Mouse (Mus musculus) stomach, embryonic 16.5 days (tissue): ENCODE measurements around the gene Msl2. TPM values are rescaled to one million over a fixed set of nuclear protein-coding genes. Genes with fewer than 3 reads are reported as not detected.

Source experiments
- ATAC-seq: fragments of 200-750 bp; cut with Nextera tagmentation; 2 replicates; pipeline ENCODE4 v1.8.0; 2017; ENCODE audit warnings: moderate number of reproducible peaks, moderate TSS enrichment; ENCODE audit not compliant: insufficient read depth, low FRiP score
- H3K27ac ChIP-seq: fragments of 300-500 bp; sonication (generic); 2 replicates; pipeline ENCODE4 v1.5.1; 2014; ENCODE audit warnings: low read length
- H3K27me3 ChIP-seq: fragments of 300-500 bp; sonication (generic); 2 replicates; pipeline ENCODE4 v1.6.1; 2014; ENCODE audit warnings: low read length, control low read depth, mixed read lengths; ENCODE audit not compliant: control insufficient read depth, insufficient read depth
- H3K36me3 ChIP-seq: fragments of 300-500 bp; sonication (generic); 2 replicates; pipeline ENCODE4 v1.6.1; 2014; ENCODE audit warnings: low read length; ENCODE audit not compliant: control insufficient read depth, insufficient read depth
- H3K4me1 ChIP-seq: fragments of 300-500 bp; sonication (generic); 2 replicates; pipeline ENCODE4 v1.6.1; 2014; ENCODE audit warnings: low read length, control low read depth, mixed read lengths; ENCODE audit not compliant: control insufficient read depth, insufficient read depth
- H3K4me2 ChIP-seq: fragments of 300-500 bp; sonication (generic); 2 replicates; pipeline ENCODE4 v1.6.1; 2014; ENCODE audit warnings: low read depth, low read length, mixed read lengths
- H3K4me3 ChIP-seq: fragments of 300-500 bp; sonication (generic); replicated peaks from 2 replicates; pipeline ENCODE4 v1.5.1; 2014; ENCODE audit warnings: mild to moderate bottlenecking, low read length
- H3K9ac ChIP-seq: fragments of 300-500 bp; sonication (generic); 2 replicates; pipeline ENCODE4 v1.6.1; 2014; ENCODE audit warnings: low read length
- H3K9me3 ChIP-seq: fragments of 300-500 bp; sonication (generic); replicated peaks from 2 replicates; pipeline ENCODE4 v1.6.1; 2016; ENCODE audit warnings: low read length, control low read depth; ENCODE audit not compliant: control insufficient read depth
- WGBS: fragments of 180-500 bp; shearing (Covaris S2); extraction: QIAGEN DNeasy Blood & Tissue Kit; methylation state at CpG from one replicate; pipeline ENCODE4 v1.1.7; 2014; 5-methylcytosine and 5-hydroxymethylcytosine counted together
- polyA plus RNA-seq: library from polyadenylated mRNA; unstranded; fragments of >200 nt; fragmentation: Nextera tagmentation; extraction: Ambion mirVana; gene quantifications from 2 replicates; pipeline ENCODE4 v1.2.1, GENCODE M21; 2015

Gene Msl2
- polyA plus RNA-seq, 1 experiment from 2014 or later: 3.2 TPM

DNA sequence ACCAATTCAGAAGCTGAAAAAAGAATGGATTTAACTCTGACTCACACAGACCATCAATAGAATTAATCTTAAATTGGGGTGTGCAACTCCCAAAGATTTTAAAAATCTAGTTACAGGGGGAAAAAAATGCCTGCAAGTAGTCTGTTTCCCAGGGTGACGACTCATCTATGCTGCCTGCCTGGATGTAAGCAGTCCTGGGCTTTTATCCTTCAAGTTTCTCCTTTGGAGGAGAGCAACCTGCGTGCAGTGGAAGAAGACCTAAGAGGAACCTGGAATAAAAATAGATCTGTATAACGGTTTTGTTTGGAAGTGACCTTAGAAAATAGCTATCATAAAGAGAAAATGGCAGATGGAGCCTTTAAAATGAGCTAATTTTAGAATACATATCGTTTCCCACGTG, 1.4 kb upstream of the Msl2 start:
- Histone ChIP-seq H3K9ac (no peak overlapping the region), H3K9me3 (no peaks in the 10 kb centered on the region), H3K4me1 (peaks cover 6% of the 10 kb centered on the region; the same call in 1 of the 2 replicates), H3K36me3 (no peaks in the 10 kb centered on the region), H3K4me2 (peak overlapping the region; percentile 59; the same call in 1 of the 2 replicates), H3K4me3 (no peak overlapping the region), H3K27me3 (no peaks in the 10 kb centered on the region), H3K27ac (no peak overlapping the region)
- ATAC-seq: no peak
- 35% methylated on average over 5 of the region's 5 CpGs for WGBS

DNA sequence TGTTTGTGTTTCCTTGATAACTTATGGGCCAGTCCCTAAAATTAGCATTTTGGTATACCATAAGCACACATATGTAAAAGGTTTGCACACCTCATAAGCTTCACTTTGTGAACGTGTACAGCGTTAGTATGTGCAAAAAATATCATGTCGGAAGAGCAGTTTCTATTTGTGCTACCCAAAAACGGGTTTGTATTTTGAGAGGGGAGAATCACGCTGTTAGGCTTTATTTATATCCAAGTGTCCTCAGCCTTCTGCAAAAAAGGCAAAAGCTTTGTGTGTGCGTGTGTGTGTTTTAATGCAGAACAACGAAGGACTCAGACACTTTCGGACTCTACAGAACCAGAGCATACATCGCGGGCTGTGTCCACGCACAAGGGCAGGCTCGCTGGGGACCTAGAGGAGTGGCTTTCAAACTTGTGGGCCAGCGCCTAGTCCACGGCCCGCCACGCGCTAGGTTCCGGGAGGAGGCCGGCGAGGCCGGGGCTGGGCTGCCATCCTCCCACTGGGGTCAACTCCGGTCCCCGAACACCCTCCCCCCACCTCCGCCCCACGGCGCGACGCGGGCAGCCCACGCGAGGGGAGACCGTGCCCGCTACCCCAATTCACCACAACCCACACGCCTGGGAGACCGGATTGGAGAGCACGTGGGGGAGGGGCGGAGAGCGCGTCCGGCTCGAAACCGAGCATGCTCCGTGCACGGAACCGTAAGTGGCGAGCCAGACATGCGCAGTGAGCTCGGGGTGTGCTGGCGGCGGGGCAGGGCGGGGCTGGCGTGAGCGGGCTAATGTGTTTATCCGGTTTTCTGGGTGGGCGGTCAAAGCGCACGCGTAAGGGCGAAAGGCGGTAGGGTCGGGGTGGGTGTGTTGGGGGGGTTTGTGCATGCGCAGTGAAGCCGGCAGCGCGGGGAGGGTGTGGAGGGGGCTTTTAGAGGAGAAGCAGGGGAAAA, 587 bp upstream of the Msl2 start:
- peak overlapping the region; percentile 59 for H3K4me2 ChIP-seq
- no peaks in the 10 kb centered on the region for H3K36me3 ChIP-seq
- ATAC-seq: peak; percentile 96
- peak overlapping the region; percentile 98 for H3K9ac ChIP-seq
- peak overlapping the region; percentile 94 for H3K27ac ChIP-seq
- H3K27me3 ChIP-seq: no peaks in the 10 kb centered on the region
- 2% methylated on average over 64 of the region's 65 CpGs for WGBS
- H3K9me3 ChIP-seq: no peaks in the 10 kb centered on the region
- peak overlapping the region; percentile 96 for H3K4me3 ChIP-seq
- peaks cover 11% of the 10 kb centered on the region for H3K4me1 ChIP-seq

DNA sequence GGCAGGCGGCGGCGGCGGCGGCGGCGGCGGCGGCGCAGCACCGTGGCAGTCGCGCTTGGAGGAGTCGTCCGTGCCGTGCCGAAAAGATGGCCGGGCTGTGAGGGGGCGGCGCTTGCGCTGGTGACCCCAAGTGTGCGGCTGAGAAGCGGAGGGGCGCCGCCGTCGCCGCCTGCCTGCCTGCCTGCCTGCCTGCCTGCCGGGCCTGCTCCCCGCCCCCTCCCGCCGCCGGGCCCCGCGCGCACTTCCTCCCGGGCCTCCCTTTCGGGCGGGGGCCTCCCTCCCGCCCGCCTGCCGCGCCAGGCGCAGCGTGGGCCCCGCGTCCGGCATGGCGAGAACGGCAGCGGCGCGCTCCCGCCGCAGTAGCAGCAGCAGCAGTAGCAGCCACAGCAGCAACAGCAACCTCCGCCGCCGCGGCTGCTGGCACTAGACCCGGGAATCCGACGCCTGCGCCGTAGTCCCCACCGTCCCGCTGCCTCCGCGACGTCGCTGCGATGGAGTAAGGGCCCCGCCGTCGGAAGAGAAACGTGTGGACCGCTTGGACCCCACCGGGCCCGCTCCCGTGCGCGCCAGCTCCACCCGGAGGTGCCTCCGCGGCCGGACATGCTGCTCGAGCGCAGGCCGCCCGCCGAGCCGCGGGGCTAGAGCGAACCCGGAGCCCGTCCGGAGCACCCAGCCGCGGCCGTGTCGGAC, 576 bp downstream of the Msl2 start:
- ATAC-seq: peak; percentile 77
- WGBS: under 1% methylated on average over 89 of the region's 100 CpGs
- Histone ChIP-seq H3K4me1 (peaks cover 22% of the 10 kb centered on the region), H3K4me2 (peak overlapping the region; percentile 91), H3K27me3 (no peaks in the 10 kb centered on the region), H3K36me3 (no peaks in the 10 kb centered on the region), H3K27ac (peak overlapping the region; percentile 100), H3K4me3 (peak overlapping the region; percentile 96), H3K9me3 (no peaks in the 10 kb centered on the region), H3K9ac (peak overlapping the region; percentile 99)

DNA sequence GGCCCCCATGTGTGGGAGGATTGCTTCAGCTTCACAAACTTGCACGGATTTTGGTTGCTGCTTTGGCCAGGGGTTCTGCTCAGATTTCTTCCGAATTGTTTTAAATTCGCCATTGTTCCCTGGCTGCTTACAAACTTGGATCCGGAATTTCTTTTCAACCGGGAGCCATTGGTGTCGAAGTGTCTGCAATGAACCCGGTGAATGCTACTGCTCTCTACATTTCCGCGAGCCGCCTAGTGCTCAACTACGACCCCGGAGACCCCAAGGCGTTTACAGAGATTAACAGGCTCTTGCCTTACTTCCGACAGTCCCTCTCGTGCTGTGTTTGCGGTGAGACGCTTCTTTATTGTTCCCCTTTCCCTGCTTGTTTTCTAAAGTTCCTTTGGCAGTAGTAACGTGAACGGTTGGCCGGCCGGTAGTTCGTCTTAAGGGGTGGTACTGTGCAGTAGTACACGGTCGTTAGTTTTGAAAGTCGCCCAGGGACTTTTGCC, 1.2 kb downstream of the Msl2 start:
- H3K27me3 ChIP-seq: no peaks in the 10 kb centered on the region
- peak overlapping the region; percentile 96 for H3K4me3 ChIP-seq
- H3K27ac ChIP-seq: peak overlapping the region; percentile 100
- peak overlapping the region; percentile 91 for H3K4me2 ChIP-seq
- no peak for ATAC-seq
- no peaks in the 10 kb centered on the region for H3K9me3 ChIP-seq
- no peaks in the 10 kb centered on the region for H3K36me3 ChIP-seq
- WGBS: under 1% methylated on average over 25 of the region's 25 CpGs
- H3K9ac ChIP-seq: peak overlapping the region; percentile 99
- H3K4me1 ChIP-seq: peaks cover 27% of the 10 kb centered on the region

DNA sequence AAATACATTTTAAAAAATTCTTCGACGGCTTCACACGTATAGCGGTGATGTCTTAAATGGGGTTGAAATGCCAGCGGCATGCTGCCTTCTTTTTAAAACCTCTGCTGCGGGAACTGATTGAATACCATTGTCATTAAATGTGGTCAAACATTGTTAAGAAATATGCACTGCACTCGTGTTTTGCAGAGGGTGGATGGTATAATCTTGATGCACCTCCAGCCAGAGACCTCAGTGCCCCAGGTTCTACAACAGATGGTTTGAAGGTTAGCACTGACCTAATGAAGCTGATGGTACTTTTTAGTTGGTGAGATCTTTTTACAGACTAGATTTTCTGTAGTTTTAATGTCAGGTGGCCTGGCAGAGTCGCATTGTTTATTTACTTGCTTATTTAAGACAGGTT, 1.8 kb downstream of the Msl2 start:
- no peak for ATAC-seq
- Histone ChIP-seq H3K36me3 (no peaks in the 10 kb centered on the region), H3K9ac (peak overlapping the region; percentile 99), H3K4me1 (peaks cover 30% of the 10 kb centered on the region), H3K27ac (peak overlapping the region; percentile 70), H3K9me3 (no peaks in the 10 kb centered on the region), H3K27me3 (no peaks in the 10 kb centered on the region), H3K4me3 (peak overlapping the region; percentile 96), H3K4me2 (peak overlapping the region; percentile 91)
- 1% methylated on average over 8 of the region's 8 CpGs for WGBS

DNA sequence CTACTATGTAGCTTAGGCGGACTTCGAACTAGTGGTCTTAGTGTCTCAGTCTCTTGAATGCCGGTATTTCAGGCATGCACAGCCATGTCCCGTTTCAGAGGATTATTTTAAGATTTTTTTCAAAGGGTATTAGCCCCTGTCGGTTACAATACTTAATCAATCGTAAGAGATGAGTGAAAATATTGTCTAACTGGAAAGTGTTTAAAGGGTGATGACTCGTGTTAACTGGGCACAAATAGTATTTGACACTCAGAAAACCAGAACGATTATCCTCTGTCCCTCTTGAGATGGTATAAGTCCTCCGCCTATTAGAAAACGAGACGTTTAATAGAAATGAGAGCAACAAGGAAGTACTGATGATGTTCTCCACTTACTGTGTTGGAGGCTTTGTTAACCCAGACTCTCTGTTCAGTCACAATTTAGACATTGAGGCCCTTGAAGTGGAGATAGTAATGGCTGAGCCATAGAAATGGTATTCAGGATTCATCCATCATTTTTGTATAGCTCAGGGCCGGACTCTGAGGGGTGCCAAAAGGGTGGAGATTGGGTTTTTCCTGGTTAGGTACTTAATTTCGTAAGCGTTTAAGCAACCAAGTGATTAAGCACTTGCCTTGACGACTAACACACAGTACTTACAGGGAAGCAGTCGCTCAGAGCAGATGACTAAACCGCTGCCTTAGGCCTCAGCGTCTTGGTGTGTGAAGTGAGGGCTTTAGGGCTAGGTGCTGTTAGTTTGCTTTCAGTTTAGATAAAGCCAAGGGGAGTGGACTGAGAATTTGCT, 2.4 kb downstream of the Msl2 start:
- Histone ChIP-seq H3K4me3 (peak overlapping the region; percentile 96), H3K27ac (peak overlapping the region; percentile 70), H3K4me2 (peak overlapping the region; percentile 91), H3K36me3 (no peaks in the 10 kb centered on the region), H3K9me3 (no peaks in the 10 kb centered on the region), H3K9ac (peak overlapping the region; percentile 99), H3K4me1 (peaks cover 30% of the 10 kb centered on the region), H3K27me3 (no peaks in the 10 kb centered on the region)
- whole genome bisulfite sequencing: under 1% methylated on average over 18 of the region's 18 CpGs
- ATAC-seq: no peak

DNA sequence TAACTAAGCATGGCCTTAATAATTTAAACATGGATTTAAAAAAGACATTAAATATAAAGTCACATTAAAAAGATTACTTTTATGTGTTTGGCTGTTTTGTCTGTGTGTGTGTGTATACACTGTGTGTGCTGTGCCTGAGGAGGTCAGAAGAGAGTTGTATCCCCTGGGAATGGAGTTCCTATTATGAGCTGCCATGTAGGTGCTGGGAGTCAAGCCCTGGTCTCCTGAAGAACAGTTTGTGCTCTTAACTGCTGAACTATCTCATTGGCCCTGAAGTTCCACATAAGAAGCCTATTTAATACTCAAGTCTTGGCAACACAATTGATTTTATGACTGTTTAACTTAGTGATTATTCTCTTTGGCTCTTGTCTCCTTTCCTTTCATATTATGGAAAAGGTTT, 3.6 kb downstream of the Msl2 start:
- no peak for ATAC-seq
- Histone ChIP-seq H3K27me3 (no peaks in the 10 kb centered on the region), H3K4me1 (peaks cover 30% of the 10 kb centered on the region), H3K4me3 (peak overlapping the region; percentile 96), H3K27ac (no peak overlapping the region), H3K9ac (peak overlapping the region; percentile 99), H3K36me3 (no peaks in the 10 kb centered on the region), H3K9me3 (no peaks in the 10 kb centered on the region), H3K4me2 (peak overlapping the region; percentile 91)

DNA sequence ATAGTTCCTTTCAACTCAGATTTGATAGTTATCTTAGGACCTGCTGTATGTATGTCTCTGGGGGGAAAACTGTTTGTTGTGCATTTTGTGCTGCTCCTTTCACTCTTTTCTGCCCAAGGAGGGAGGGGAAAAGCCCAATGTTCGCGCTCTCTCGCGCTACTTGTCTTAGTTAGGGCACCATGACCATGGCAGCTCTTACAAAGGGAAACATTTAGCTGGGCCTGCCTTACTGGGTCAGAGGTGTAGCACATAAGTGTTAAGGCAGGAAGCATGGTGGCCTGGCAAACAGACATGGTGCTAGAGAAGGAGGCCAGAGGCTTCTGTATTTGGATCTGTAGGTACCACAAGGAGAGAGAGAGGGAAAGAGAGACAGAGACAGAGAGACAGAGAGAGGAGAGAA, 4.7 kb downstream of the Msl2 start:
- Histone ChIP-seq H3K4me1 (peaks cover 30% of the 10 kb centered on the region), H3K9ac (no peak overlapping the region; the same call in 1 of the 2 replicates), H3K36me3 (no peaks in the 10 kb centered on the region), H3K9me3 (no peaks in the 10 kb centered on the region), H3K27ac (0 out of 2 replicates have a peak overlapping the region, but pooled peaks have one; percentile 26), H3K27me3 (no peaks in the 10 kb centered on the region), H3K4me3 (peak overlapping the region; percentile 34), H3K4me2 (peak overlapping the region; percentile 57)
- WGBS: 73% methylated on average over 4 of the region's 4 CpGs
- ATAC-seq: no peak
